Mouse (Mus musculus) liver, postnatal 0 days (tissue): Measurements from ENCODE around the gene Ier2.

Experiments used
- CTCF ChIP-seq: sonication (generic); IDR thresholded peaks from 2 replicates; pipeline ENCODE4 v1.5.1; 2016; ENCODE audit warnings: antibody characterized with exemption, low read depth
- EP300 ChIP-seq: IDR thresholded peaks from 2 replicates; pipeline ENCODE4 v1.6.1; 2016; ENCODE audit warnings: antibody characterized with exemption, low read depth, mild to moderate bottlenecking

GRCm38 (mm10) chr8:84687003-84687704 lies 24.5 kb upstream of the Ier2 start:
- TF ChIP-seq CTCF (peak; percentile 20; the same call in 1 of the 2 replicates), EP300 (no peak)
